Mouse (Mus musculus) liver, adult 2 months (tissue): Measurements from ENCODE around the gene Kif1c.

Experiments
- CTCF ChIP-seq: fragments of 200-500 bp; IDR thresholded peaks from 2 replicates; pipeline ENCODE4 v1.5.1; 2011; ENCODE audit warnings: low read depth, low read length, control low read depth
- POLR2A ChIP-seq: fragments of 200-500 bp; IDR thresholded peaks from 2 replicates; pipeline ENCODE4 v1.6.1; 2011; ENCODE audit warnings: low read length, control low read depth; ENCODE audit not compliant: insufficient read depth; ENCODE audit errors: extremely low read depth

DNA sequence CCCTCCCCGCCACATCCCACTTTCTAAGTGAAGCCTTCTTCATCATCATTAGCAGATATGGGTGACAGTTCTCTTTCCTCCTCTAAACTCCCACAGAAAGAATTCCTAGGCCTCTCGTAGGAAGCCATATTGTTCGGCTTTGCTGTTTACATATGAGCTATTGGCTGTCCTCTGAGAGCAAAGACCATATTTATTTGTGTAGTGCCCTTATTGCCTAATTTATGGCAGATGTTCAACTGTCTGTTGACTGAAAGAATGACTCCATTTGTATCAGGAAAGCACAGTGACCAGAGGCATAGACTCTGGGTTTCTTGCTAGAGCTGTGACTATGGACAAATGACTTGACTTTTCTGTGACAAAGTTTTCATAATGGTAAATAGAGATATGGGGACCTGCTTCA is 41.3 kb downstream of the Kif1c start:
- TF ChIP-seq CTCF (no peak), POLR2A (no peak)
